Mouse (Mus musculus) thymus, adult 2 months (tissue): ENCODE data around the gene Mapk11.

ENCODE experiments used
- CTCF ChIP-seq: fragments of 200-500 bp; IDR thresholded peaks from 2 replicates; pipeline ENCODE4 v1.5.1; 2012; ENCODE audit warnings: mild to moderate bottlenecking, control low read depth, low read length, moderate library complexity, borderline replicate concordance; ENCODE audit not compliant: control insufficient read depth, poor library complexity, insufficient read depth; ENCODE audit errors: extremely low read depth
- POLR2A ChIP-seq: fragments of 200-500 bp; IDR thresholded peaks from 2 replicates; pipeline ENCODE4 v1.6.1; 2012; ENCODE audit warnings: mild to moderate bottlenecking, low read length, control low read depth, moderate library complexity; ENCODE audit not compliant: control insufficient read depth, poor library complexity, insufficient read depth; ENCODE audit errors: extremely low read depth

GRCm38 (mm10) chr15:89195261-89195681 lies 45.8 kb upstream of the Mapk11 start:
- TF ChIP-seq CTCF (no peak), POLR2A (no peak)
